Mouse (Mus musculus) liver, embryonic 14.5 days (tissue): Measurements from ENCODE around the gene Ifna9.
"Not testable (repeated sequence)": the region's sequence is repeated elsewhere in the genome, so short reads cannot be mapped to it uniquely, and the experiment has no call there.

ENCODE experiments used
- CTCF ChIP-seq: IDR thresholded peaks from 2 replicates; pipeline ENCODE4 v1.5.1; 2016; ENCODE audit warnings: antibody characterized with exemption, low read depth, control low read depth
- EP300 ChIP-seq: IDR thresholded peaks from 2 replicates; pipeline ENCODE4 v1.6.1; 2016; ENCODE audit warnings: antibody characterized with exemption, low read depth

DNA sequence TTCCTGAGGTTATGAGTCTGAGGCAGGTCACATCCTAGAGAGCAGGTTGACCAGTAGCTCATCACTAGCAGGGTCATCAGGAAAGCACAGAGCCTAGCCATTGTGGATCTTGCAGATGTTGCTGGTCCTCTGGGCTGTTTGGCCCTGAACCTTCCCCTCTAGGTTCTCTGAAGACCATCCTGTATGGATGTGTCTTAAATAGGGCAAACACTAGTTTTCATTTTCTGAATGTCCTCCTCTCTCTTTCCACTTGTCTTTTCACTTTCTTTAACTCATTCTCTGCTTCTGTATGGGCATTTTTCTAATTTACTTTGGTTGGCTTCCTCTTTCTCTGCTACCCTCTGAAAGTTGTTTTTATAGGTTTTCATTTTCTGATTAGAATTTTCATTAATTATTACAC is 34.0 kb downstream of the Ifna9 start, which contains the start of gene Ifna15:
- TF ChIP-seq EP300, CTCF: not testable (repeated sequence)
